Mouse (Mus musculus) mouse embryonic stem cell (cell line): Measurements from ENCODE around the gene Psmb9.

Experiments
- in situ Hi-C, 2 experiments: fragments of 300-500 bp; cut with MboI; formaldehyde crosslinking; loops; 1 replicate in 1 of 2; 3 replicates in 1 of 2; pipeline ENCODE4 v1.14.3; 2019 to 2020; ENCODE audit warnings: low sequenced_read_pairs in 2 of 2, low pct_unique_long_range_greater_than_20kb in 1 of 2, mixed read lengths in 1 of 2; ENCODE audit not compliant: unreplicated experiment in 1 of 2

Gene Psmb9

DNA sequence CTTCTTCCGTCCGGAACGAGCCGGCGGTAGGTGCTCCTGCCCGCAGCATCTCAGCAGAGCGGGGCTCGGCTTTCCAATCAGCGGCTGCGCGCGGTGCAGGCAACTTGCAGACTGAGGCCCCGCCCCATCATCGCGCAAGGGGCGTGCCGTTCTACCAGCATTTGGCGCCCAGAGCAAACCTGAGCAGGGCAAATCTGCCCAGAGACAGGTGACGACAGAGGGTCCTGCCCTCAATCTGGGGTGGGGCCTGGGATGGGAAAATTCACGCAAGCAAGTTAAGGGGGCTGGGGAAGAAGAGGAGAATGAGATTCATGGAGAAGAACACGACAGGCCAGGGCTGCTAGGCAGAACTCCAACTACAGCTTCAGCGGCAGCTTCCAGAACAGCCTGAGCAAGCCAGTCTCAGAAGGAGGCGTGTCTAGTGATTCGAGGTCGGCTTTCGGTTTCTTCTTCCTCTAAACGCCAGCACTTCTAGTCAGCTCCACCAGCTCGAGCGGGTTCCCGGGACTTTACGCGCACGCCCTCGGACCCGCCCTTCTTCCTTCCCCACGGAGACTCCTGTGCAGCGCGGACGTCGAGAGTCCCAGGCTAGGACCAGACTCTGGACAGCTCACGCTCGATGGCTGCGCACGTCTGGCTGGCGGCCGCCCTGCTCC lies at the start of gene Psmb9, which contains the start of gene Tap1:
Gene Psmb9 (minus strand): TSS at position 504 of the 656 bp plus-strand sequence.
Gene Tap1 (plus strand): TSS at position 293 of the 656 bp plus-strand sequence.
- in situ Hi-C loops = no loop called here

DNA sequence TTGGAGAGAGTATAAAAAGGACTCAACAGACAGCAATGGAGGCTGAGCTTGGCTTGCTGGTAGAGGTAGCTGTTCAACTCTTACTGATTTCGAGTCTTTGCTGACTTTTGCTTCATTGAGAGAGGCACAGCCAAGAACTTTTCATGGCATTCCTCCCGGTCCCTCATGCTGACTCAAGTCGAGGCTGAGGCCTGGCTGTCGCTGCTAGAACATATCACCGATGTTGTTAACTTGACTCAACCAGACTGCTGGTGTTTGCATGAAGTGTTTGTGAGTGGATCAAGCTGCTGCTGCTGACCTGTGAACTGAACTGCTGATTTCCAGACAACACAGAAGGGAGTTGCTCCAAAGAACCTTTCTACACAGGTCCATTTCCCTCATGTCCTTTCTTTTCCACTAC lies 49.1 kb upstream of the Psmb9 start:
- in situ Hi-C loops = loop anchor here in 1 of 2 experiments (25.0 kb wide), 1 partner anchor 551 kb away; no protein-coding TSS in a partner anchor

DNA sequence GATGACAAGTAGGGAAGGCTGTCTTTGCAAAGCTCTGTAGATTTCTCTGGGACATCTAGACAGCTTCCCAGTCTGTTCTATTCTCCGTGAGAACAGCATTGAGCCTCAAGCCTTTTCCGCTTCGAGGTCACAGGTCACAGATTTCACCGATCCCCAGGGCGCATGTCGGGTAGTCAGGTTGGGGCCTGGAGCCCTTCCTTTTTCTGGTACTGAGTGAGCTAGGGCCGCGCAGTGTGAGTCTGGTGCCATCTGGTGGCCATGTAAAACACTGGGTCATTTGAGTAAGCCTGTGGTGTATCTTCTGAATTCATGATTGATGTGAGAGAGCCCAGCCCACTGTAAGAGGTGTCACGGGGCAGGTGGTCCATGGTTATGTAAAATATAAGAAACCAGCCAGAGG lies 47.4 kb upstream of the Psmb9 start:
- in situ Hi-C loops = loop anchor here in 1 of 2 experiments (25.0 kb wide), 1 partner anchor 552 kb away; no protein-coding TSS in a partner anchor

DNA sequence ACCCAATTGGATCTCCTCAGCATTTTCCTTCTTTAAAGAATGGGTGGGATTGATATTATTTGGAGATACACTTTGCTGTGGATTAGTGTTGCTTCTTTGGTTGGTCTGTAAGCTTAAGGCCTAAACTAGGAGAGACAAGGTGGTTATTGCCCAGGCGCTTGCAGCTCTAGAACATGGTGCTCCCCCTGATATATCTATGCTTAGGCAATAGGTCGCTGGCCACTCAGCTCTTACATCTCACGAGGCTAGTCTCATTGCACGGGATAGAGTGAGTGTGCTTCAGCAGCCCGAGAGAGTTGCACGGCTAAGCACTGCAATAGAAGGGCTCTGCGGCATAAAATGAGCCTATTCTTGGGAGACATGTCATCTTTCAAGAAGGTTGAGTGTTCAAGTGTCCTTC lies 44.5 kb upstream of the Psmb9 start:
- in situ Hi-C loops = loop anchor here in 1 of 2 experiments (25.0 kb wide), 1 partner anchor 555 kb away; no protein-coding TSS in a partner anchor

DNA sequence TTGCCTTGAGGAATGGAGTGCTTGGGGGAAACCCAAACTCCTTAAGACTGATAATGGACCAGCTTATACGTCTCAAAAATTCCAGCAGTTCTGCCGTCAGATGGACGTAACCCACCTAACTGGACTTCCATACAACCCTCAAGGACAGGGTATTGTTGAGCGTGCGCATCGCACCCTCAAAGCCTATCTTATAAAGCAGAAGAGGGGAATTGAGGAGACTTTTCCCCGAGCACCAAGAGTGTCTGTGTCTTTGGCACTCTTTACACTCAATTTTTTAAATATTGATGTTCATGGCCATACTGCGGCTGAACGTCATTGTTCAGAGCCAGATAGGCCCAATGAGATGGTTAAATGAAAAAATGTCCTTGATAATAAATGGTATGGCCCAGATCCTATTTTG lies 43.4 kb upstream of the Psmb9 start:
- in situ Hi-C loops = loop anchor here in 1 of 2 experiments (25.0 kb wide), 1 partner anchor 556 kb away; no protein-coding TSS in a partner anchor

DNA sequence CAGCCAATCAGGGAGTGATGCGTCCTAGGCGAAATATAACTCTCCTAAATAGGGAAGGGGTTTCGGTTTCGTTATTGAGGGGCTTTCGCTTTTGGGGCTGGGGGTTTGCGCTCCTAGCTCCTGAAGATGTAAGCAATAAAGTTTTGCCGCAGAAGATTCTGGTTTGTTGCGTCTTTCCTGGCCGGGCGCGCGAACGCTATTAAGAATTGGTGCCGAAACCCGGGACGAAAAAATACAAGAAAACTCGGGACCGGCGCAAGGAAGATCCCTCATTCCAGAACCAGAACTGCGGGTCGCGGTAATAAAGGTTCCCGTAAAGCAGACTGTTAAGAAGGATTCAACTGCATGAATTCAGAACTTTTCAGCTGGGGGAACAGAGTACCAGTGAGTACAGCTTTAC lies 38.3 kb upstream of the Psmb9 start:
- in situ Hi-C loops = loop anchor here in 1 of 2 experiments (25.0 kb wide), 1 partner anchor 561 kb away; no protein-coding TSS in a partner anchor

DNA sequence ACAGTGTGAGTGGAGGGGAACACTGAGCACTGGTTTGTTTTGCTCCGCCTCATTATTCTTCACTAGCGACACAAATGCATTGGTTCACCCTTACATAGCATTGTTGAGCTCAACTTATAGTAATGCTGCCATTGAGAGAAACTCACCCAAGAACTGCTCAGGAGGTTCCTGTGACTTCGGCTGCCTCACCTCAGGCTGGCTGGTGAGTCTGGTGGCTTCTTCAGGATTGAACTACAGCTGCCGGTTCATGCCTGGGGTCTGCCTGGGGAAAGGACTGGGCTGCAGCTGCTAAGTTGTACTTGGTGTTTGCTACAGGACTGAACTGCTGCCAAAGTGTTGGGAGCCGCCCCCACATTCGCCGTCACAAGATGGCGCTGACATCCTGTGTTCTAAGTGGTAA lies 37.9 kb upstream of the Psmb9 start:
- in situ Hi-C loops = loop anchor here in 1 of 2 experiments (25.0 kb wide), 1 partner anchor 562 kb away; no protein-coding TSS in a partner anchor

DNA sequence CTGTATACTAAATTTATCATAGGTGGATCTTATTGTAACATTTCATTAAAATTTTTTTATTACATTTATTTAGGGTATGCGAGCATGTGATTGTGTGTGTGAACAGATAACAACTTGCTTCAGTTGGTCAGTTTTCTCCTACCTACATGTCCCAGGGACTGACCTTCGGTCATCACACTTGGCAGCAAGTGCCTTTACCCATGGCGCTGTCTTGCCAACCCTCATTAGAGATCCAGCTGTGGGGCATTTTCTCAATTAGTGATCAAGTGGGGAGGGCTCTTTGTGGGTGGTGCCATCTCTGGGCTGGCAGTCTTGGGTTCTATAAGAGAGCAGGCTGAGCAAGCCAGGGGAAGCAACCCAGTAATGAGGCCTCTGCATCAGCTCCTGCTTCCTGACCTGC lies 37.3 kb upstream of the Psmb9 start:
- in situ Hi-C loops = loop anchor here (25.0 kb wide), 1 partner anchor 562 kb away; no protein-coding TSS in a partner anchor

DNA sequence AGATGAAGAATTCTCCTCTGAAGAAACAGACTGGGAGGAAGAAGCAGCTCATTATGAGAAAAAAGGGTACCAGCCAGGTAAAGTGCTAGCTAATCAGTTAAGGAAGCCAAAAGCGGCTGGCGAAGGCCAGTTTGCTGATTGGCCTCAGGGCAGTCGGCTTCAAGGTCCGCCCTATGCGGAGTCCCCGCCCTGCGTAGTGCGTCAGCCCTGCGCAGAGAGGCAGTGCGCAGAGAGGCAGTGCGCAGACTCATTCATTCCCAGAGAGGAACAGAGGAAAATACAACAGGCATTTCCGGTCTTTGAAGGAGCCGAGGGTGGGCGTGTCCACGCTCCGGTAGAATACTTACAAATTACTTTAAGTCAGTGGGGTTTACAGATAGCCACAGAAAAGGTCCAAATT lies 32.8 kb upstream of the Psmb9 start:
- in situ Hi-C loops = loop anchor here in 1 of 2 experiments (25.0 kb wide), 1 partner anchor 567 kb away; no protein-coding TSS in a partner anchor

DNA sequence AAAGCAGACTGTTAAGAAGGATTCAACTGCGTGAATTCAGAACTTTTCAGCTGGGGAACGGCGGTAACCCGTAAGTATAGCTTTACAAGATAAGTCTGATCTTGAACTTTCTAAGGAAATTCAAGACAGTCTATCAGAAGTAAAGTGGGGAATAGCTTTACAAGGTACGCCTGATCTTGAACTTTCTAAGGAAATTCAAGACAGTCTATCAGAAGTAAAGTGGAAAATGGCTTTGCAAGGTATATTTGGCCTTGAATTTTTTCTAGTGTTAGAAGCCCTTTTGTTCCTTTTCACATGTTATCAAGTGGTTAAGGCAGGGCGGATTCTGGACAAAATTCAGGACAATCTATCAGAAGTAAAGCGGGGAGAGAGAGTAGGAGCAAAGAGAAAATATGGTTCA lies 32.2 kb upstream of the Psmb9 start:
- in situ Hi-C loops = loop anchor here in 1 of 2 experiments (25.0 kb wide), 1 partner anchor 568 kb away; no protein-coding TSS in a partner anchor

DNA sequence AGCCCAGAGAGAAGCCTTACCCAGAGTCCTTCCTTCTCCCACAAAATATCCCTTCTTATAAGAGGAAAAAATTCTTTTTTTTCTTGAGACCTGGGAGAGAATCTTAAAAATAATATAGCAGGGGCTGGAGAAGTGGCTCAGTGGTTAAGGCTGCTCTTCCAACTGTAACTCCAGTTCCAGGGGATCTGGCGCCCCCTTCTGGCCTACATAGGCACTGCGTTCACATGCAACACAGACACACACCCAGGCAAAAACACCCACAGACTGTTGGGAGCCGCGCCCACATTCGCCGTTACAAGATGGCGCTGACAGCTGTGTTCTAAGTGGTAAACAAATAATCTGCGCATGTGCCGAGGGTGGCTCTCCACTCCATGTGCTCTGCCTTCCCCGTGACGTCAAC lies 31.5 kb upstream of the Psmb9 start:
- in situ Hi-C loops = loop anchor here in 1 of 2 experiments (25.0 kb wide), 1 partner anchor 568 kb away; no protein-coding TSS in a partner anchor

DNA sequence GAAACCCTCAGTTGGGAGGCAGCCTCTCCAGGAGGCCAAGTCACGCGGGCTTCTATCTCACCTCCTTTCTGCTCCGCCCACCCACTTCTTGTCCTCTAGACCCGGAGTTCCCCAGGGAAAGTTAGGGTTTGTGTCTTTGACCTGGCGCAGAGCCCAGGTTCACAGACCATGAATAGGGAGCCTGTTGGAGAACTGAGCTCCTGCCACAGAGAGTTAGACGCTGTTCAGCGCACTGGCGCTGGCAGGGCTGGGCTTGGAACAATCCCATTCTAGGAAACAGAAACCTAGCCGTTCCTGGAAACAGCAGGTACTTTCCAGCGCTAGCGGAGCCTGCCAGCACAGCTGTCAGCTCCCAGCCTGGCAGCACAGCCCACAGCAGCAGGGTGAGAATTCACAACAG lies 31.1 kb upstream of the Psmb9 start:
- in situ Hi-C loops = loop anchor here in 1 of 2 experiments (25.0 kb wide), 1 partner anchor 569 kb away; no protein-coding TSS in a partner anchor

DNA sequence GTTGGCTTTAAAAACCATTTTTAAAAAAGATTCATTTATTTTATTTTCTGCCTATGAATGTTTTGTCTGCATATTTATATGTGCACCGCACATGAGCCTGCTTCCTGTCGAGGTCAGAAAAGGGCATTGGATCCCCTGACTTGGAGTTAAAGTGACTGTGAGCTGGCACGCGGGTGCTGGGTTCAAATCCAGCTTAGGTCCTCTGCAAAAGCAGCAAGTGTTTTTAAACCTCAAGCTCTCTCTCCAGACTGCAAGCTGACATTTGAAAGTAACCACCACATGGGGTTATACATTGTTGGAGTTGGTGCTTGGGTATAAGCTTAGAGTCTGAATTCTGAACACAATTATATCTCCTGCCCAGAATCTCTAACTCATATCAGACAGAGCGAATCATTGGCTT lies 30.4 kb upstream of the Psmb9 start:
- in situ Hi-C loops = loop anchor here in 1 of 2 experiments (25.0 kb wide), 1 partner anchor 569 kb away; no protein-coding TSS in a partner anchor

DNA sequence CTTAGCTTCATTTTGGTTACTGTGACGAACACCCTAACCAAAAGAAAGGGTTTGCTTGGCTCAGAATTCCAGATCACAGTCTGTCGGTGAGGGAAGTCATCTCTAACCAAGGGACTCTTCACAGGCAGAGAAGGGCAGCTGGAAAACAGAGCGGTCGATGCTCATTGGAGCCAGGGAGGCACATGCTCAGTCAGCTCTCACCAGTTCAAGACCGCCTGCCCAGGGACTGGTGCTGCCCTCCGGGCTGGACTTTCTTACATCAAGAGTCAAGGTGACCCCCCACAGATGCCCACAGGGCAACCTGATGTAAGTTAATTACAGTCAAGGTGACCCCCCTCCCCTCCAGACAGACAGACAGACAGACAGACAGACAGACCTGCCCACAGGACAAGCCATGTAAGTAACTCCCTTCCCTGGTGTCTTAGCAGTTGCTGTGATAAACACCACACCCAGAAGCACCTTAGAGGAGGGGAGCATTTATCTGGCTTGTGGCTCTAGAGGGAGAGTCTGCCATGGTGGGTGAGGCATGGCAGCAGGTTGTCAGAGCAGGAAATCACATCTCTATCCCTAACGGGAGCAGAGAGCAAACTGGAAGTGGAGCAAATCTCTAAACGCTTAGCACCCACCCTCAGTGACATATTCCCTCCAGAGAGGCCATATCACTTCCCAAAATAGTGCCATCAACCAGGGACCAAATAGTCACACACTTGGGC lies 29.8 kb upstream of the Psmb9 start:
- in situ Hi-C loops = loop anchor here in 1 of 2 experiments (25.0 kb wide), 1 partner anchor 570 kb away; no protein-coding TSS in a partner anchor

DNA sequence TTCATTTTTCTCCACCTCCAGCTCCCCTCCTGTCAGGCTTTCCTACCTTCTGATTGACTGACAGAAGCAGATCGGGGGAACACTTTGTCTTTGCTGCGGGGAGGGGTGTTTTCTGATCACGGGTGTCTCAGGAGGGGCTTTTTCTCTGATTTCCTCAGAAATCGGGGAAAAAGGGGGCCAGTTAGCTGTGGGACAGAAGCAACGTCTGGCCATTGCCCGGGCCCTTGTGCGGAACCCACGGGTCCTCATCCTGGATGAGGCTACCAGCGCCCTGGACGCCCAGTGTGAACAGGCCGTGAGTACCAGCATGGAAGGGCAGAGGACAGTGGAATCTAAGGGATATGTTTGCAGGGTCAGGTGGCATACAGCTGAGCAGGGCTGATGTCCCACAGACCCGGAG lies 27.6 kb upstream of the Psmb9 start:
- in situ Hi-C loops = loop anchor here in 1 of 2 experiments (25.0 kb wide), 1 partner anchor 572 kb away; no protein-coding TSS in a partner anchor

DNA sequence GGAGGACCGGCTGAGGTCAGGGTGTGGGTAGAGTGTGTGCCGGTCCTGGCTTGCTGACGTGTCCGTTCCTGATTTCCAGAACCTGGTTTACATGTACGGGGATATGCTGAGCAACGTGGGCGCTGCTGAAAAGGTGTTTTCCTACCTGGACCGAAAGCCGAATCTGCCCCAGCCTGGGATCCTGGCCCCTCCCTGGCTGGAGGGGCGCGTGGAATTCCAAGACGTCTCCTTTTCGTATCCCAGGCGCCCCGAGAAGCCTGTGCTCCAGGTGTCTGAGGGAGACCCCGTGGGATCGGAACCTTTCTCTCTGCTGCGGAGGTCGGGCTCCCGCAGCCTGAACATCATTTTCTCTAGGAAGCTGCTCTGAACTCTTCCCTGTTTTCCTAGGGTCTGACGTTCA lies 26.4 kb upstream of the Psmb9 start:
- in situ Hi-C loops = loop anchor here in 1 of 2 experiments (5.0 to 25.0 kb wide), 2 partner anchors 33 to 573 kb away; no protein-coding TSS in a partner anchor

DNA sequence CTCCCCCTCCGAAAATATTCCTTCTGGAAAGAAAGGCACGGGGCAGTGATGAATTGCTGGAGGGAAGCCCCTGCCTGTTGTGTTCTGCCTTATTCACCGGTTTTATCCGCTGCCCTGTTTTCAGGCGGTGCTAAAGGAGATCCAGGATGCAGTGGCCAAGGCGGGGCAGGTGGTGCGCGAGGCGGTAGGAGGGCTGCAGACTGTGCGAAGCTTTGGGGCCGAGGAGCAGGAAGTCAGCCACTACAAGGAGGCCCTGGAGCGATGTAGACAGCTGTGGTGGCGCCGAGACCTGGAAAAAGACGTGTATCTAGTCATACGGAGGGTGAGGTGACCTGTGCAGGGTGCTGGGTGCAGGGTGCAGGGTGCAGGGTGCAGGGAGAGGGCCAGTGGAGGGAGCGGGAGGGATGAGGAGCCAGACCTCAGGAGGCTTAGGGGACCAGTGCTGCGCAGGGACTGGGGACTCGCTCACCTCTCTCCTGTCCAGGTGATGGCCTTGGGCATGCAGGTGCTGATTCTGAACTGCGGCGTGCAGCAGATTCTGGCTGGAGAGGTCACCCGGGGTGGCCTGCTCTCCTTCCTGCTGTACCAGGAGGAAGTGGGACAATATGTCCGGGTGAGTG lies 24.3 kb upstream of the Psmb9 start:
- in situ Hi-C loops = loop anchor here in 1 of 2 experiments (5.0 to 25.0 kb wide), 2 partner anchors 35 to 575 kb away; no protein-coding TSS in a partner anchor

DNA sequence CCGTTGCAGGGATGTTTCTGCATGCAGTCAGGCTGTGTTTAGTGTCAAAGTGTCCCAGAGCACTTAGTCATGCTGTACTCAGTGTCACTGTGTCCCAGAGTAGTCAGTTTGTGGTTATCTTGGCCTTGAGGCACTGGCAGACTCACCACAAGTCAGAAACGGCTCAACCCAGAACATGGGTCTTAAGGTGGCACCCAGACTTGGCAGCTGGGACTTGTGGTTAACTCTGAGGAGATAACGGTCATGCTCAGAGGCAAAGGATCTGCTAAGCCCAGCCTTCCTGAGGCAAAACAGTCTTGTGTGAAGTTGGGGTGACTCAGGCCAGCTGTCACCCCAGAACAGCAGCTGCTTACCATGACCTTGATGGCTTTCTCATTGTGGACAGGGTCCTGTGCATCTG lies 23.0 kb upstream of the Psmb9 start:
- in situ Hi-C loops = loop anchor here in 1 of 2 experiments (5.0 to 25.0 kb wide), 2 partner anchors 37 to 577 kb away; no protein-coding TSS in a partner anchor
